Mouse (Mus musculus) hematopoietic multipotent progenitor cell, adult 10-12 weeks (in vitro differentiated cells): ENCODE measurements around the gene Olfr457. TPM values are rescaled to one million over a fixed set of nuclear protein-coding genes. Genes with fewer than 3 reads are reported as not detected.

ENCODE experiments used
- polyA plus RNA-seq: library from polyadenylated mRNA; stranded (reverse); fragments of >175 nt; gene quantifications from 2 replicates; pipeline ENCODE4 v1.2.3, GENCODE M21; 2012; ENCODE audit warnings: low replicate concordance

Gene Olfr457
- polyA plus RNA-seq: not detected in 2 replicates

DNA sequence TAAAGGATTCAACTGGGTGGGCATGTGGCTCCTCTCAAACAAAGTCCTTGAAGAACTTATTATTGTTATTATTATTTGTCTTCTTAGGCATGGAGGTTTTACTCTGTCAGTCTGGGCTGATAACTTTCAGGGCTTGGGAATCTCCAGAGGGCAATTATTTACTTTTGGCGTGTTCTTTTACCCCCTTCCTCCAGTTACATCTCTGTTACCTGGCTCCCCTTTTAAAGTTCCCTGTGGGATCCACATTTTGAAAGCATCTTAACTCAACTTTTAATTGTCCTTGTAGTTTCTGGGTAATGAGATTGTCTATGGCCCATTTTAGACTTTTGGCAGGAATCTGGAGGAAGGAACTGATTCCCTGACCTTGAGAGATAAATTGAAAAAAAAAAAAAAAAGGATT is at the start of gene Olfr457:
Gene Olfr457 (minus strand): TSS at position 101 of the 400 bp plus-strand sequence.

DNA sequence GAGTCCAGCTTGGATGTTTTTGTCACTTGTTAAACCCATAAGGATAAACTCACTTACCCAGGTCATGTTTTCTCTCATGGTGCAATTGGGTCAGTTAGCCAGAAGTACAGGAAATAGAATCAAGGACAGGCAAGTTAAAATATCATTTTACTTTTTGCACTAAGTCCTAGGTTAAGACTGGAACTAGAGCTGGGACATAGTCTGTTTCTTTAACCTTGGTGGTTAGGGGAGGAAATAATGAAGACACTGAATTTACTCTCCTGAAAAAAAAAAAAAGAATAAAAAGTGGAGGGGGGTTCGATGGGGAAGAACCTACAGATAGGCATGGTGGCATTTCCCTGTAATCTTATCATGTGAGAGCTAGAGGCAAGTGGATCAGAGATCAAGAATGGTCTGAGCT is 11.0 kb upstream of the Olfr457 start, which contains the start of gene Olfr456:
Gene Olfr456 (minus strand): TSS at position 101 of the 400 bp plus-strand sequence.

DNA sequence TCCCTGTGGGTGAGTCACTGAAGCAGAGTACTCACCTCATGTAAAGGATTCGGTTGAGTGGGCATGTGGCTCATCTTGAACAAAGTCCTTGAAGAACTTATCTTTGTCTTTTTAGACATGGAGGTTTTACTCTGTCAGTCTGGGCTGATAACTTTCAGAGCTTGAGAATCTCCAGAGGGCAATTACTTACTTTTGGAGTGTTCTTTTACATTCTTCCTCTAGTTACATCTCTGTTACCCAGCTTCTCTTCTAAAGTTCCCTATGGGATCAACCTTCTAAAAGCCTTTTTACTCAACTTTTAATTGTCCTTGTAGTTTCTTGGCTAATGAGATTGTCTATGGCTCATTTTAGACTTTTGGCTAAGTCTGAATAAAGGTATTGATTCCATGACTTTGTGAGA is 11.0 kb downstream of the Olfr457 start, which contains the start of gene Olfr458:
Gene Olfr458 (minus strand): TSS at position 101 of the 400 bp plus-strand sequence.

DNA sequence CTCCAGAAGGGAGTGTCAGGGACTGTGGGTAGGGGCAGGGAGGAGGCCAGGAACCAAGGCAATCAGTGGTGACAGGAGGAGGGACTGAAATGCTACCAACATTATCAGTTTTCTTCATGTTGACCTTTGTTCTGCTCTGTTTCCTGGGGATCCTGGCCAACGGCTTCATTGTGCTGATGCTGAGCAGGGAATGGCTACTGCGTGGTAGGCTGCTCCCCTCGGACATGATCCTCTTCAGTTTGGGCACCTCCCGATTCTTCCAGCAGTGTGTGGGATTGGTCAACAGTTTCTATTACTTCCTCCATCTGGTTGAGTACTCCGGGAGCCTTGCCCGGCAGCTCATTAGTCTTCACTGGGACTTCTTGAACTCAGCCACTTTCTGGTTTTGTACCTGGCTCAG is 41.7 kb downstream of the Olfr457 start, which contains the start of gene Tas2r126:
Gene Tas2r126 (plus strand): TSS at position 90 of the 400 bp plus-strand sequence.

Other genes with a start within 250 kb of the Olfr457 start
- 1.2 and 1.4 TPM in 2 replicates for gene Gstk1, start 230.4 kb downstream of the Olfr457 start, polyA plus RNA-seq
- gene Tmem139, start 214.4 kb downstream of the Olfr457 start, polyA plus RNA-seq: not detected in 2 replicates
- gene Casp2, start 211.3 kb downstream of the Olfr457 start, polyA plus RNA-seq: 6.6 and 6.8 TPM in 2 replicates
- 0.17 TPM in 1 of 2 replicates, not detected in the other for gene Clcn1, start 189.7 kb downstream of the Olfr457 start, polyA plus RNA-seq
- 0.03 and 0.10 TPM in 2 replicates for gene Fam131b, start 151.7 kb downstream of the Olfr457 start, polyA plus RNA-seq
- gene Zyx, start 126.7 kb downstream of the Olfr457 start, polyA plus RNA-seq: 993 and 3,641 TPM in 2 replicates
- gene Epha1, start 103.1 kb downstream of the Olfr457 start, polyA plus RNA-seq: 0.04 TPM in 1 of 2 replicates, not detected in the other
- not detected in 2 replicates for gene Tas2r143, start 76.1 kb downstream of the Olfr457 start, polyA plus RNA-seq
- gene Tas2r135, start 70.9 kb downstream of the Olfr457 start, polyA plus RNA-seq: not detected in 2 replicates
- not detected in 2 replicates for gene Tas2r126, start 41.8 kb downstream of the Olfr457 start, polyA plus RNA-seq
- gene Olfr458, start 11.1 kb downstream of the Olfr457 start, polyA plus RNA-seq: not detected in 2 replicates
- gene Olfr456, start 10.9 kb upstream of the Olfr457 start, polyA plus RNA-seq: not detected in 2 replicates
- not detected in 2 replicates for gene Olfr455, start 71.3 kb upstream of the Olfr457 start, polyA plus RNA-seq
- not detected in 2 replicates for gene Tcaf3, start 121.4 kb upstream of the Olfr457 start, polyA plus RNA-seq
- 0.02 TPM in 1 of 2 replicates, not detected in the other for gene Tcaf2, start 168.9 kb upstream of the Olfr457 start, polyA plus RNA-seq
- 0.10 TPM in 1 of 2 replicates, not detected in the other for gene Tcaf1, start 233.8 kb upstream of the Olfr457 start, polyA plus RNA-seq